In genomic region chr6:108413593-108413992, GRCm38 (mm10) we compare ENCODE assay signal across 5 mouse cellular contexts.
"Had no signal": no experiment of that assay in that cellular context is flagged by ENCODE, and none has a peak within 500 bp of the region (broad histone marks: within the 10 kb centered on the region; RNA-seq: fewer than 3 reads in every experiment).

No protein-coding gene starts in this region.

- DNase-seq: left cerebral cortex, postnatal 4 days; liver; liver, embryonic 13.5 days; liver, postnatal 0 days; lung, embryonic 14.5 days had no signal
